Mouse (Mus musculus): ENCODE results near the gene Zfp423. TPM values are rescaled to one million over a fixed set of nuclear protein-coding genes. Genes with fewer than 3 reads are reported as not detected.

The Zfp423 gene
- polyA plus RNA-seq, 1 experiment, result 2.8 TPM

DNA sequence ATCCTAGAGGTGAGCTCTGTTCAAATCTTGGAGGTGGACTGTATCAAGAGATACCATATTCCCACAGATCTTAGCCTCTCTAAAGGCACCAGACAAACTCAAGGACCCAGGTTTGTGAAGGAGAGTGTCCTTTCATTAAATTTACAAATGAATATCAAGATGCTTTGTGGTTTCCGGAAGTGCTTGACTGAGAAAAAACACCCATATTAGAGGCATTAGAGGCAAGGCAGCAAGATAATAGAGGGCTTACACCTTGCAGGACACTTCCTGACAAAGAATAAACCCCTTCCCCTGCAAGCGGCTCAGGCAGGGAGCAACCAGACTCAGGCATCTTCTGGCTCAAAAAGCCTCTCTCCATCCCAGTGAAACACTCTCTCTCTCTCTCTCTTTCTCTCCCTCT lies 78.3 kb downstream of the Zfp423 start:
- no peaks in the 10 kb centered on the region for H3K4me1 ChIP-seq (ENCODE audit: control insufficient read depth, insufficient read depth, low read length)
- no peak overlapping the region for H3K4me3 ChIP-seq (ENCODE audit: insufficient read depth, low read length)
- no peak overlapping the region for H3K27ac ChIP-seq (ENCODE audit: insufficient read depth, low read length)
- TF ChIP-seq POLR2A (IDR thresholded peaks at IDR 0.05; ENCODE audit: low read depth, low read length) (no peak), CTCF (IDR thresholded peaks at IDR 0.05; ENCODE audit: borderline replicate concordance, insufficient read depth, low read length) (no peak)

DNA sequence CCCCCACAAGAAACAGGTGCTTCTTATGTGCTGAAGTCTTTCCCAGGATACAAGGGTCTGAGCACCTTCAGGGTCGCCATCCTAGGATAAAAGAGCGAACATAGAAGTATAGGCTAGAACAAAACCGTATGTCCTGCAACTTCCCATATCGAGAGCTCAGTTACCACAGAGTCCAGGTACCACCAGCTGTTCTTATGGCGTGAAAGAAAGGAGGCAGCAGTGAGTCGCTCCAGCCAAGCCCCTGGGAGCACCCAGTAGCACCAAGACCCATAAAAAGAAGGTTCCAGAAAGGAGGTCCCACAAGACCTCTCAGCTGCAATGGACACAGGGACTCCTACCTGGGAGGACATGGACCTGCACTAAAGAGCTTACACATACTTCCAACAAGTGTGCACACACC lies 83.5 kb downstream of the Zfp423 start:
- Histone ChIP-seq H3K27ac (ENCODE audit: insufficient read depth, low read length) (no peak overlapping the region), H3K4me3 (ENCODE audit: insufficient read depth, low read length) (no peak overlapping the region), H3K4me1 (ENCODE audit: control insufficient read depth, insufficient read depth, low read length) (no peaks in the 10 kb centered on the region)
- TF ChIP-seq POLR2A (IDR thresholded peaks at IDR 0.05; ENCODE audit: low read depth, low read length) (no peak), CTCF (IDR thresholded peaks at IDR 0.05; ENCODE audit: borderline replicate concordance, insufficient read depth, low read length) (no peak)

DNA sequence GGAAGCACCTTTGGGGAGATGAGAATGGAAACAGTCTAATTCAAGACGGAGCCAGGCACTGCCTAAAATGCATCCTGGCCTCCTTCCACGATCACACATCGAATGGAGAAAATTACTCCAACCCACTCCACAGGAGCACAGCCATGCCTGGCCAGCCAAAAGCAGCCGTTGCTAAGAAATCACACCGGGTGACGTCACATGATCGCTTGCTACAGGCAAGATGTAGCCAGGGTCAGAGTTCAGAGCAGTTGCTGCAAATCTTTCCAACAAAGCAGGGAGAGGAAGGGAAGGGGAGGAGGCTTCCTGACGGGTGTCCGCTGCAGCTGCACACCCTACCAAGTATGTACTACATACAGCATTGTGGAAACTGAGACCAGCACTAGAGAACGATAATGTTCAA lies 83.9 kb downstream of the Zfp423 start:
- Histone ChIP-seq H3K4me3 (ENCODE audit: insufficient read depth, low read length) (no peak overlapping the region), H3K27ac (ENCODE audit: insufficient read depth, low read length) (no peak overlapping the region), H3K4me1 (ENCODE audit: control insufficient read depth, insufficient read depth, low read length) (no peaks in the 10 kb centered on the region)
- no peak for TF ChIP-seq POLR2A (IDR thresholded peaks at IDR 0.05; ENCODE audit: low read depth, low read length)
- TF ChIP-seq CTCF (IDR thresholded peaks at IDR 0.05; ENCODE audit: borderline replicate concordance, insufficient read depth, low read length), result no peak

DNA sequence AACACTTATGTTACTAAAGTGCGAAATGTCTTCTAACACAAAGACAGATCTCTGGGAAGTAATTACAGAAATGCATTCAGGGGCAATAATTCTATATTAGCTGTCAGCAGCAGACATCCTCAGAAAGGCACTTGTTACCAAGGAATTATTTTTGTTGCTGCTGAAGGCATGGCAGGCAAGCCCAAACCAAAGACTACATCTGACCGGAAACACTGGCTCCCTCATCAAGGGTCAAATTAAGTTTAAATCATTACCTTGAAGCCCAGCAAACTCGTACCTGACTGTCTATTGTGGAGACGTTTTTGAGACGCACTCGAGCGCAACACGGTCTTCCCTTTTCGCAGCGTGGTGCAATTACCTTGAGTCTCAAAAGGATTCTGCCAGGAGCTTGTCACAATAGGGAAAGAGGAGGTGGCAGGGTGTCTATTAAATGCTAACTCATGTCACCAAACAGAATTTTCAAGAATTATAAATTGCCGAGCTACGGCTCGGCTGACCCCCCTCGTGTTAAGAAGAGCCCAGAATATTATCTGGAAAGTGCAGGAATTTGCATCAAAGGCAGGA lies 86.3 kb downstream of the Zfp423 start:
- Histone ChIP-seq H3K4me1 (ENCODE audit: control insufficient read depth, insufficient read depth, low read length) (no peaks in the 10 kb centered on the region), H3K4me3 (ENCODE audit: insufficient read depth, low read length) (no peak overlapping the region), H3K27ac (ENCODE audit: insufficient read depth, low read length) (no peak overlapping the region)
- TF ChIP-seq CTCF (IDR thresholded peaks at IDR 0.05; ENCODE audit: borderline replicate concordance, insufficient read depth, low read length) (no peak), POLR2A (IDR thresholded peaks at IDR 0.05; ENCODE audit: low read depth, low read length) (no peak)

DNA sequence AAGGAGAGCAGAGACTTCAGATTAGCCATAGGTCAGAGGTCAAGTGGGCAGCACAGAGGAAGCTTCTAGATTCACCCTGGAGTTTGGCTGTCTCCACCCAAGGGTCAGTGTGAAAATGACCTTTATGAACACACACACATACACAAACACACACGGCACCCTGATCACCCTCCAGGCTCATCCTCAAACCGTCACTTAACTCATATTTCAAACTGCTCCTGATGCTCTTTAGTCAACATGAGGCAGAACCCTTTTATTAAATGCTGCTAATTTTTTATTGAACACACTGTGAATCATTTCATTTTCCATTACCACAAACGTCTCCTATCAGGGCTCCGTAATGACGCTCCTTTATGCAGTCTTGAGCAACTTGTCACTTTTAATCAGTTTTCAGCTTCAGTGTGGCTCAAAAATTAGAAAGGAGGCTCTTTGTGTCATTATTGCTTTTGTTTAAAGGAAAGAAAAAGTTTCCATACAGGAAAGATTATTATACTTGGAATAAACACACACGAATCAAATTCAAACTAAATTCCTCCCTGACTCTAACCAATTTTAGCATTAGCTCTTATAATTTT lies 87.0 kb downstream of the Zfp423 start:
- Histone ChIP-seq H3K4me3 (ENCODE audit: insufficient read depth, low read length) (no peak overlapping the region), H3K27ac (ENCODE audit: insufficient read depth, low read length) (no peak overlapping the region), H3K4me1 (ENCODE audit: control insufficient read depth, insufficient read depth, low read length) (no peaks in the 10 kb centered on the region)
- TF ChIP-seq CTCF (IDR thresholded peaks at IDR 0.05; ENCODE audit: borderline replicate concordance, insufficient read depth, low read length) (no peak), POLR2A (IDR thresholded peaks at IDR 0.05; ENCODE audit: low read depth, low read length) (no peak)

DNA sequence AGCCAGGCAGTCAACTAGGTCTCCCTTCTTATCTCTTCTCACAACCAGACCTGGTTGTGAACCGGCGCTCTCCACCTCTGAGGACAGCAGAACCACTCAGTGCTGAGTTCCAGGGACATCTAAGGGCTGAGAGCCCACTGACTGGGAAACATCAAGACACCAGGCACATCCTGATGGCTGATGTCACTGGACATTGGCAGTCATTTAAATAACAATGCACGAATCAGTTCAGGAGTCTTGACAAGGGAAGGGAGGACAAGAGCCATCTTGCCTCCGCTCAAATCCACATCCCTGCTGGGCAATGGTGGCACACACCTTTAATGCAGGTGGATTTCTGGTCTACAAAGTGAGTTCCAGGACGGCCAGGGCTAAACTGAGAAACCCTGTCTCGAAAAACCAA lies 92.8 kb downstream of the Zfp423 start:
- no peaks in the 10 kb centered on the region for H3K4me1 ChIP-seq (ENCODE audit: control insufficient read depth, insufficient read depth, low read length)

DNA sequence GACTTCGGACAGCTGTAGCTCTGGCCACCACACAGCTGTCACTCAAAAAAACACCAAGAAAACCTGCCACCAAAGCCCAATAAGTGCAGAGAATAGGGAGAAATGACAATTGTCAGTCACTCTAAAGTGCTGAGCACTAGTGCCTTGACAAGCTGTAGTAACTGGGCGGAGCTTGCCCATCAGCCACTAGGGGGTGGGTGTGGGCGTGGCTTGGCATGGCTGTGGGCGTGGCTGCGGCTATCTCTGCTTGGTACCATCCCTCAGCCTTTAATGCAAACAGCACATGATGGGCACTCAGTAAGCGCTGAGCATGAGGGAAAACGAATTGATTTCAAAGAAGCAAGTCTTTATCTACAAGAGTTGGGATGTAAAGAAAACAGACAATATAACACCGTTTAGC lies 95.2 kb downstream of the Zfp423 start:
- no peak for TF ChIP-seq POLR2A (IDR thresholded peaks at IDR 0.05; ENCODE audit: low read depth, low read length)
- no peak for TF ChIP-seq CTCF (IDR thresholded peaks at IDR 0.05; ENCODE audit: borderline replicate concordance, insufficient read depth, low read length)
- Histone ChIP-seq H3K4me1 (ENCODE audit: control insufficient read depth, insufficient read depth, low read length) (no peaks in the 10 kb centered on the region), H3K27ac (ENCODE audit: insufficient read depth, low read length) (no peak overlapping the region), H3K4me3 (ENCODE audit: insufficient read depth, low read length) (no peak overlapping the region)

More for the DNA sequence above, 92.8 kb downstream of the Zfp423 start:
- TF ChIP-seq CTCF (IDR thresholded peaks at IDR 0.05; ENCODE audit: borderline replicate concordance, insufficient read depth, low read length), result no peak
- no peak for TF ChIP-seq POLR2A (IDR thresholded peaks at IDR 0.05; ENCODE audit: low read depth, low read length)
- H3K27ac ChIP-seq (ENCODE audit: insufficient read depth, low read length), result no peak overlapping the region
- H3K4me3 ChIP-seq (ENCODE audit: insufficient read depth, low read length), result no peak overlapping the region

DNA sequence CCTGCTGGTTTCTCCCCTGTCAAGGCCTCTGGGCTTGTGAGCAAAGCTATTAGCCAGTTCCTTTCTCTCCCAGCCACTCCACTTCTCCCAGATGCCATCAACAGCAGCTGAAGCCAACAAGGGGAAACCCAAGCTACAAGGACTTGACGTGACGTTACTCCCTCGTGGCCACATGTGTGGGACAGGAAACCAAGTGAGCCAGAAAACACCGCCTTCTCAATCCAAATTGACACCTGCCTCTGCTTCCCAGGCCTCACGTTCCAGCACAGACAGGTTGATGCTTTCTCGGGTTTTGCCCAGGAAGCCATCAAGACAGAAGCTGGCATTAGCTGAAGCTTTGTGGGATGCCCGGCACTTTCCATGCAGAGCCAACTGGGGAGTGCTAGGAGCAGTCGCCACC lies 96.3 kb downstream of the Zfp423 start:
- no peak overlapping the region for H3K27ac ChIP-seq (ENCODE audit: insufficient read depth, low read length)
- no peak overlapping the region for H3K4me3 ChIP-seq (ENCODE audit: insufficient read depth, low read length)
- TF ChIP-seq POLR2A (IDR thresholded peaks at IDR 0.05; ENCODE audit: low read depth, low read length) (no peak), CTCF (IDR thresholded peaks at IDR 0.05; ENCODE audit: borderline replicate concordance, insufficient read depth, low read length) (no peak)
- no peaks in the 10 kb centered on the region for H3K4me1 ChIP-seq (ENCODE audit: control insufficient read depth, insufficient read depth, low read length)

DNA sequence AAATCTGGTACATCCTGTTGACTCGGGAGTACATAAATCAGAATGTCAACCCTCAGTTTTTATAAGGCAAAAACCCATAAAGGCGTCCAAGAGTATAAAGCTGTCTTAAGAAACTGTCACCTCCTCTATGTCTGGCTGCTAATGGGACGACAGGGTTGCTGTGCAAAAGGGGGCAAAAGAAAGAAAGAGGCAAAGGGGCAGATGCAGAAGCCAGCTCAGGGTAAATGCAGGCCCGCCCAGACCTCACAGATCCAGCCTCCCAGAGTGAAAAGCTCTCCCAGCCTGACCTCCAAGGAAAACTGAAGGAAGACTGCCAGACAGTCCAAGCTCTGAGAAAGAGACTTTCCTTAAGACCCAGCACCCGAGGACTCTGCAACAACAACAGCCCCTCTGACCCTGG lies 97.7 kb downstream of the Zfp423 start:
- H3K4me1 ChIP-seq (ENCODE audit: control insufficient read depth, insufficient read depth, low read length), result no peaks in the 10 kb centered on the region
- TF ChIP-seq POLR2A (IDR thresholded peaks at IDR 0.05; ENCODE audit: low read depth, low read length) (no peak), CTCF (IDR thresholded peaks at IDR 0.05; ENCODE audit: borderline replicate concordance, insufficient read depth, low read length) (no peak)
- H3K4me3 ChIP-seq (ENCODE audit: insufficient read depth, low read length), result no peak overlapping the region
- no peak overlapping the region for H3K27ac ChIP-seq (ENCODE audit: insufficient read depth, low read length)

DNA sequence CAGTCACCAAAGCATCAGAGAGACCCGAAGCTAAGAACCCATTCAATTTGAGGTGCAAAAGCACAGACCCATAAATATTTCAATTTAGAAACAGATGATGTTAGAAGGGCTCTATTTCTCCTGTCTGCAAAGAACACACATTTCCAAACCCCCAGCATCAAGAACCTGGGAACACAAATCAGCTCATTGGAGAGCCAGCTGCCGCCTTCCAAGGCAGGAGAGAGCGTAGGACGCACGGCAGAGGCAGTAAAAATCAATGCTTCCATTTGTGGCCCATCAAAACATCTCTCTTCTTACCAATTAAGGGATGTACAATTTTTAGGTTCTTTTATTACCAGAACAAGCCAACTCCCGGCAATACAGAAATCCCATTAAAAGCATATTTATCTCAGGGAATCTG lies 98.5 kb downstream of the Zfp423 start:
- Histone ChIP-seq H3K4me1 (ENCODE audit: control insufficient read depth, insufficient read depth, low read length) (no peaks in the 10 kb centered on the region), H3K4me3 (ENCODE audit: insufficient read depth, low read length) (no peak overlapping the region), H3K27ac (ENCODE audit: insufficient read depth, low read length) (no peak overlapping the region)
- TF ChIP-seq POLR2A (IDR thresholded peaks at IDR 0.05; ENCODE audit: low read depth, low read length), result no peak
